Mouse (Mus musculus): ENCODE measurements around the gene Tmsb4x.

- TF ChIP-seq CTCF (IDR thresholded peaks at IDR 0.05; ENCODE audit: borderline replicate concordance, control insufficient read depth, extremely low read depth, insufficient read depth, low read length, poor library complexity) = no peak
- no peak for TF ChIP-seq POLR2A (IDR thresholded peaks at IDR 0.05; ENCODE audit: control insufficient read depth, extremely low read depth, insufficient read depth, low read length, poor library complexity)
These were observed 1.2 kb downstream of the Tmsb4x start for GRCm38 (mm10) chrX:167207741-167208505.
